Mouse (Mus musculus): ENCODE measurements around the gene Pear1. TPM values are rescaled to one million over a fixed set of nuclear protein-coding genes. Genes with fewer than 3 reads are reported as not detected.

Gene Pear1
- total and polyA plus RNA-seq, 3 experiments = 0.20 to 1.2 (median 0.46) TPM

DNA sequence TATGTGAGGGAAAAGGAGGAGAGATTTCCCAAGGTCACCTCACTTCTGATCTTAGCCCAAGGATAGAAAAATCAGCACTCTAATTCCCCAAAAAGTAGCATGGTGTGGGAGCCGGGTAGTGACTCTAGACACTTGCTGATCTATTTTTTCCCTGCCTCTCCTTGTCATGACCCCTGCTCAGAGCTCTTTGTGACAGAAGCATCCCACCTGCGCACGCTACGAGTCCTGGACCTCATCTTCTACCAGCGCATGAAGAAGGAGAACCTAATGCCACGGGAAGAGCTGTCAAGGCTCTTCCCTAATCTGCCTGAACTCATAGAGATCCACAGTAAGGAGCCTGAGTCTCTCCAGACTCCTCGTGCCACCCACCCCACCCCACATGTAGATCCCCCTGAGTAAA is 97.9 kb downstream of the Pear1 start:
- dilution Hi-C loops (cut with MboI; ENCODE audit: extremely low pct_ligation_motif_present, extremely low pct_unique_long_range_greater_than_20kb, low sequenced_read_pairs) (no loop called here), in situ Hi-C loops (cut with MboI; ENCODE audit: low pct_ligation_motif_present, low pct_unique_long_range_greater_than_20kb, low sequenced_read_pairs) (no loop called here)
- Histone ChIP-seq H3K4me3 (replicated peaks in 1 of 3; ENCODE audit: low read depth in 2 of 3, low read length in 2 of 3, poor library complexity in 1 of 3) (no peak overlapping the region), H3K79me2 (replicated peaks; ENCODE audit: control insufficient read depth, extremely low read depth, insufficient read depth, poor library complexity, severe bottlenecking) (no peaks in the 10 kb centered on the region), H3K27ac (ENCODE audit: insufficient read depth, low read depth) (no peak overlapping the region), H3K9me3 (replicated peaks; ENCODE audit: low read length) (no peaks in the 10 kb centered on the region), H3K36me3 (replicated peaks in 1 of 2; ENCODE audit: control insufficient read depth in 1 of 2, insufficient read depth in 1 of 2, low read length in 1 of 2) (peaks cover 53 to 86% of the 10 kb centered on the region in 2 experiments), H3K4me1 (ENCODE audit: control insufficient read depth in 1 of 2, insufficient read depth in 2 of 2) (no peaks in the 10 kb centered on the region), H3K27me3 (replicated peaks) (no peaks in the 10 kb centered on the region), H3K9ac (ENCODE audit: insufficient read depth, low read depth) (no peak overlapping the region), H3K4me2 (ENCODE audit: insufficient read depth, low read depth, poor library complexity, severe bottlenecking) (no peak overlapping the region)
- DNase-seq (ENCODE audit: extremely low read depth) = no peak
- TF ChIP-seq ZMIZ1 (IDR thresholded peaks at IDR 0.05; ENCODE audit: low read depth, low read length) (no peak), MXI1 (IDR thresholded peaks at IDR 0.05; ENCODE audit: low read depth, low read length) (no peak), CHD1 (IDR thresholded peaks at IDR 0.05; ENCODE audit: low read depth, low read length) (no peak), ELF1 (IDR thresholded peaks at IDR 0.05; ENCODE audit: low read depth, low read length) (no peak), ZC3H11A (IDR thresholded peaks at IDR 0.05; ENCODE audit: low read depth, low read length) (no peak), SMC3 (IDR thresholded peaks at IDR 0.05; ENCODE audit: low read depth, low read length) (no peak), JUND (conservative IDR thresholded peaks at IDR 0.05; ENCODE audit: low read depth, low read length) (no peak), JUN (IDR thresholded peaks at IDR 0.05; ENCODE audit: insufficient read depth, low read depth, low read length) (no peak), NELFE (IDR thresholded peaks at IDR 0.05; ENCODE audit: low read depth, low read length) (no peak), TBP (conservative IDR thresholded peaks at IDR 0.05; ENCODE audit: low read depth, low read length) (no peak), HCFC1 (IDR thresholded peaks at IDR 0.05; ENCODE audit: low read depth, low read length) (no peak), ZKSCAN1 (IDR thresholded peaks at IDR 0.05; ENCODE audit: borderline replicate concordance, low read depth, low read length) (no peak), SIN3A (IDR thresholded peaks at IDR 0.05; ENCODE audit: low read length) (no peak), RAD21 (IDR thresholded peaks at IDR 0.05; ENCODE audit: low read depth, low read length) (no peak)

DNA sequence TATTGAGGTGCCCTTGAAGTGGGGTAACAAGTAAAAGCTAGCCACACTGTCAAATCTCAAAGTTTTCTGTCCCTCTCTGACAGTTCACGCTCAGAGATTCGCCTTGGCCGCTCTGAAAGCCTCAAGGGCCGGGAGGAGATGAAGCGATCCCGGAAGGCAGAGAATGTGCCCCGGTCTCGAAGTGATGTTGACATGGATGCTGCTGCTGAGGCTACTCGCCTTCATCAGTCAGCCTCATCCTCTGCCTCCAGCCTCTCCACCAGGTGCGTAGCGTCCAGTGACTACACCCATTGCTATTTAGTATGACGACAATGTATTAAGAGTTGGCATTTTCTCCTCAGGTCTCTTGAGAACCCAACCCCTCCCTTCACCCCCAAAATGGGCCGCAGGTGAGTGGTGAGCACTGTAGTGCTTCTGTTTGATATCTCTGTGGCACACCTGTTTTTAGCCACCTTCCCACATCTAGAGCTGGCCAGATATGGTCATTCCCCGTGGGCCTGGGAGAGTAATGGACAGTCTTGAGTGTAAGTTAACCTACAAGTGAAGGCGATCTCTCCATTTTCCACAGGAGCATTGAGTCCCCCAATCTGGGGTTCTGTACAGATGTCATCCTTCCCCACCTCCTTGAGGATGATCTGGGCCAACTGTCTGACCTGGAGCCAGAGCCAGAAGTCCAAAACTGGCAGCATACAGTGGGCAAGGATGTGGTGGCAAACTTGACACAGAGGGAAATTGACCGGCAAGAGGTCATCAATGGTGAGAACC is 98.5 kb downstream of the Pear1 start:
- H3K4me1 ChIP-seq (ENCODE audit: control insufficient read depth in 1 of 2, insufficient read depth in 2 of 2) = no peaks in the 10 kb centered on the region
- H3K4me3 ChIP-seq (replicated peaks in 1 of 3; ENCODE audit: low read depth in 2 of 3, low read length in 2 of 3, poor library complexity in 1 of 3) = no peak overlapping the region
- no peaks in the 10 kb centered on the region for H3K9me3 ChIP-seq (replicated peaks; ENCODE audit: low read length)
- no peak for DNase-seq (ENCODE audit: extremely low read depth)
- H3K27me3 ChIP-seq (replicated peaks) = no peaks in the 10 kb centered on the region
- no peak overlapping the region for H3K27ac ChIP-seq (ENCODE audit: insufficient read depth, low read depth)
- dilution Hi-C loops (cut with MboI; ENCODE audit: extremely low pct_ligation_motif_present, extremely low pct_unique_long_range_greater_than_20kb, low sequenced_read_pairs) = no loop called here
- H3K36me3 ChIP-seq (replicated peaks in 1 of 2; ENCODE audit: control insufficient read depth in 1 of 2, insufficient read depth in 1 of 2, low read length in 1 of 2) = peaks cover 52 to 87% of the 10 kb centered on the region in 2 experiments
- in situ Hi-C loops (cut with MboI; ENCODE audit: low pct_ligation_motif_present, low pct_unique_long_range_greater_than_20kb, low sequenced_read_pairs) = no loop called here
- no peak for TF ChIP-seq POLR2A (IDR thresholded peaks at IDR 0.05; ENCODE audit: low read depth, low read length)
- H3K4me2 ChIP-seq (ENCODE audit: insufficient read depth, low read depth, poor library complexity, severe bottlenecking) = no peak overlapping the region
- no peaks in the 10 kb centered on the region for H3K79me2 ChIP-seq (replicated peaks; ENCODE audit: control insufficient read depth, extremely low read depth, insufficient read depth, poor library complexity, severe bottlenecking)
- H3K9ac ChIP-seq (ENCODE audit: insufficient read depth, low read depth) = no peak overlapping the region

Data from CH12.LX (cell line).